Mouse (Mus musculus) ES-CJ7 (cell line): ENCODE measurements at regions not wholly inside any gene's neighbourhood (a gene's known extent, or its start where the extent isn't known, plus 50 kb on each side); places are given as distances from the start of the nearest gene placed in this dataset.

Source experiments
- DNase-seq: peaks from one replicate; pipeline ENCODE4 v3.0.0; 2011; ENCODE audit warnings: low read depth, low spot score

- no peak for DNase-seq
These were observed 256.3 kb upstream of the Mme start for GRCm38 (mm10) chr3:62985033-62985432.

DNA sequence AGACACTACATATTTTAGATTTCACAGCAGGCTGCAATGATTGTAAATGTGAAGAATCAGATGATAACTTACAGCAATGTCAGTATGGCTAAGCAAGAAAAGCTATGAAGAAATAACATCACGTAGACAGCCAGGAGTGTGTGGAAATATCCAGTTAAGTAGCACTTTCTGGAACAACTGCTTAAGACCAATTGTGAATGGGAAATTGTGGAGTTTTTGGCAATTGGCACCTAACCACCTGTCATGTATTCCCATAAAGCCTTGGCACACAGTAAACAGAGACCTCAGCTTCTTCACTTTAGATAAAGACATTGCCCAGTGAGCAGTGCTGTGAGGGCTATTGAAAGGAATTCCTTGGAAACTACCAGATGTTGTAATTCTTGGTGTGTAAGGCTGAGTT lies 264.4 kb upstream of the Mme start:
- DNase-seq: no peak

DNA sequence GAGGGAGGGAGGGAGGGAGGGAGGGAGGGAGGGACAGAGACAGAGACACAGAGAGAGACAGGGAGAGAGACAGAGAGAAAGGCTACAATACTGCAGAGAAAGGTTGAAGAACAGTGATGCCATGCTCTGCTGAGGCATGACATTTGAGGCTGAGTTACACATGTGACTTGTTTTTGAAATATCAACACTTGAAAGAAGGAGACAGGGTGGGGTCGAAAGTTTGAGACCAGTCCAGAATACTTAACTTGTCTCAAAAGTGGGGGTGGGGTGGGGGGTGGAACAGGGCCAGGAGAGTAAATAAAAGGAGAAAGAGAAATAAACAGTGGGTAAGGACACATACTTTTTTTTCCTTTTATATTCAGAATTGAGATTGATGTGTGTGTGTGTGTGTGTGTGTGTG lies 278.1 kb upstream of the Mme start:
- DNase-seq: no peak

DNA sequence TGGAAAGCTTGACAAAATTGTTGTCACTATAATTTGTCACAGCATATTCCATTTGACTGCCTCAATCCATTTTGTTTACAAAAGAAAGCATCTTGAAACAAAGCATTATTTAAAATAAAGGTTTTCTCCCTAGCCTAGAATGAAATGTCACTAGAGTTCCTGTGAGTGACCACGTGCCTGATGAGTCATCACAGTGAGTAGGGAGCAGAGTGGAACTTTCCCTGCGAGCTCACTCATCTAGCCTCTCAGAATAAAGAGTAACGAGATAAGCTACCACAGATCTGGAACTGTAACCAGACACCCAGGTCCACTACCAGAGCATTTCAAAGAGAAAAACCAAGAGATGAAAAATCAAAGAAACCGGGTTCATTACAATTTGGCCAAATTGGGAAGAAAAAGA lies 278.7 kb upstream of the Mme start:
- DNase-seq: no peak

DNA sequence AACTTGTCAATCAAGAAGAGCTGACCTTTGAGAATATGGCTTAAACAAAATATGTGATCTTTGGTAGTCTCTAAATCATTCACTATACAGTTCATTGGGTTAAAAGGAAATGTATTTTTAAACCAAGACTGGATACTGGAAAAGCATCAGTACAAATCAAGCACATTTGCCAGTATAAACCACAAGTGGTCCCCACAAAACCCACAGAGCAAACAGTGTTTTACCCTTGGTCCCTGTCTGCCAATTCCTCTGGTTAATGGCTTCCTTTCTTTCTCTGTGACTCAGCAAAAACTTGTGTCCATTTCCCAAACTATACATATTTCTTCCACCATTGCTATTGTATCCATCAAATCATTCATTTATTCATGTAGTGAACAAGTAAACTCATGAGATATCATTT lies 296.0 kb upstream of the Mme start:
- DNase-seq: no peak

DNA sequence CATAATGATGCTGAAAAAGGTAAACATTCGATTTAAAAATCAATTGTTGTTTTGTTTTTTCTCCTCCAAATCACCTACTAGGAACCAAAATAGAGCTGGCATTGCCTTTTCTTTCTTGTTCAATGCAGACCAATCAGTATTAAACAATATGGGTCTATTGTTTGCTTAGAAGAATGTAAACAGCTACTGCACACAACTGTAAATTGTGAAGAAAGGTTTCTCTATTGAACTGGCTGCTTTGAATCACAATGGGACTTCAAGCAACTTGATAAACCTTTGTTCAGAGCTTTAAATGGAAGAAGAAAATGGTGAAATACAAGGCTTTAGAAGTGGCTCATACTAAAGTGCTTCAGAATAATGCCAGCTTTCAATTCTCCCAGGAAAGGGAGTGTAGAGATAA lies 302.7 kb upstream of the Mme start:
- peak; percentile 78 for DNase-seq

GRCm38 (mm10) chr3:62924441-62924840 lies 316.9 kb upstream of the Mme start:
- DNase-seq: peak; percentile 54

- DNase-seq: no peak
These were observed 312.0 kb upstream of the Gpr149 start for GRCm38 (mm10) chr3:62916899-62917298.

GRCm38 (mm10) chr3:62885104-62885503 lies 280.2 kb upstream of the Gpr149 start:
- no peak for DNase-seq

- DNase-seq: no peak
These were observed 277.6 kb upstream of the Gpr149 start for GRCm38 (mm10) chr3:62882310-62883073.

DNA sequence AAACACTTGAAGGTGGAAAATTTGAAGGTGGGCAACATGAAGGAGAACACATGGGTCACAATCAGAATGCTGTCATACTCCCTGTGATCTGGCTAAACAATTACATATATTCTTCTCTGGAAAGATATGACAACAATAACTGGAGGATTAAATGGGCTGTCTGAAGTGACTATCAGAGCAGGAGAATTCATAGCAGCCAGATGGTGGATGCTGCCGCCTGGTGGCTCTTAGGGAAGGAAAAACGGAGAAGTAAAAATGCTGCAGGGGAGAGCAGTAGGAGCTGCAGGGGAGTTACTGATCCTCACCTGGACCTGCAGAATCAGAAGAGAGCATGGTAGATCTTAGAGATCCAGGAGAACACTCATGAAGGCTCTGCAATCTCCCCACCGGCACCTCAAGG lies 255.8 kb upstream of the Gpr149 start:
- DNase-seq: peak; percentile 28

- peak; percentile 3 for DNase-seq
These were observed 230.9 kb upstream of the Gpr149 start for GRCm38 (mm10) chr3:62835695-62836476.

- no peak for DNase-seq
These were observed 219.0 kb upstream of the Gpr149 start for GRCm38 (mm10) chr3:62823892-62824291.

DNA sequence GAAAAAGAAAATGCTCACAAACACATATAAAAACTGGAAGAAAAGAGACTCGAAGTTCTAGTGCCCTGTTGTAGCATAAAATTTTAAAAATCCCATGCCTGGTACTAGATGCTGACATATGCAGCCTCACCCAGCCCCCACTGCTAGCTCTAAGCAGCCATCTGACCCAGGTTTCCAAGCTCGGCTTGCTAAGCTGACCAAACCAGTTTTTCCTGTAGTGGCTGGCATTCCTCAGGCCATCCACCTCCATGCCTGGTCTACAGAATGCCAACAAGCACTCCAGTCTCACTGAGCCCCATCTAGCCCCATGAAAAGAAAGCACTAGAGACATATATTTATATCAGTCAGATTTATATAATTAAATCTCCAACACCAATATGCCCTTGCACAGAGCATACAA lies 196.1 kb upstream of the Gpr149 start:
- DNase-seq: no peak

DNA sequence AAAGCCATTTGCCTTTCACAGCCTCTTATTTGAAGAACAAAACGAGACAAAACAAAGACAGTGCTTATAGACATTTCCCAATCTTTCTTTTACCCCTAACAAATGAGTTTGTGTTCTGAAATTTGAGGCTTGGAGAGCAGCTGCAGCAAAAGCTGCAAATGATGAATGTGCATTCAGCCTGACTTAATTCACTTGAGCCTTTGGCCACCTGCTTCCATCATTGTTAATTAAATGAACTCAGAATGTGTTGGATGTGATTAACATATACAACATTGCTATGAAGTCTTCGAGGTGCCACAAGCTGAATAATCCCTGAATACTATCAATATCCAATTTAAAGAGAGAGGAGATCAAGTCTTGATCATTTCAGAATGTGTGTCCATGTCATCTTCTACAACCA lies 181.3 kb upstream of the Gpr149 start:
- no peak for DNase-seq
